ENCODE assay signal across 21 mouse cellular contexts in the genomic region with DNA sequence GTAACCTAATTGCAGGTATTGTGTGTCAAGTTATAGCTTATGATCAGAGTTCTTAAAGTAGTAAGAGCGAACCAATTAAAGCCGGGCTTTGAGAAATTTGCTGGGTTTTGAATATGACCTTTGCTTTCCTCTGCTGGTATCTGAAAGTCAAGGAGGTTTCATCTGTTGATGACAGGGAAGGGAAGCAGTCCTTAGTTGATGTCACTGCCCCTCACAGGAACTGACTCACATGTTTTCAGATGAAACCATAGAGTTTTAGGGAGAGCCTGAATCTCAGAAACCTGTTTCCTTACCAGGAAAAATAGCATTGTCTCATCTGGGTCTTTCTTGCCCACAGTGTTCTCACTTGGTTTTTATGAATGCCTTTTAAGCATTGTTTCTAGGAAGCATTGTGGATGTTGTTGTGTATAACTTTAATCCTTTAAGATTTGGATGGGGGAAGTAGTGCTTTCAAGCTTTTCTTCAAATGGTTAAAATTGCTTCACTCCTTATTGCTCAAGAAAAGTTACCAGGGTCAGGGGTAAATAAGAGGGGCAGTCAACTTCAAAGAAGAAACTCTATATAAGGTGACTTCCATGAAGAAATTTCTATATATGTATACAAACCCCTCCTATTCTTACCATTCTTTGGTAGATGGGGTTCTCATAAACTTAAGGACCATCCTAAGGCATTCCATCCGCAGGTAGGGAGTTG.
"Had no signal": no experiment of that assay in that cellular context is flagged by ENCODE, and none has a peak within 500 bp of the region (broad histone marks: within the 10 kb centered on the region; RNA-seq: fewer than 3 reads in every experiment).

No protein-coding gene starts in this region.

- H3K27ac ChIP-seq: liver, embryonic 12.5 days; liver, embryonic 14.5 days; midbrain, embryonic 12.5 days; neural tube, embryonic 13.5 days; neural tube, embryonic 15.5 days; stomach, embryonic 15.5 days; stomach, postnatal 0 days had no signal

- H3K4me1 ChIP-seq: liver, embryonic 12.5 days; midbrain, embryonic 12.5 days; neural tube, embryonic 13.5 days; neural tube, embryonic 15.5 days; stomach, embryonic 15.5 days had no signal

- H3K4me3 ChIP-seq: liver, embryonic 12.5 days; megakaryocyte, embryonic 14.5 days; midbrain, embryonic 12.5 days; myocyte; neural tube, embryonic 13.5 days; neural tube, embryonic 15.5 days; stomach, embryonic 15.5 days had no signal

- H3K36me3 ChIP-seq: liver, embryonic 12.5 days; midbrain, embryonic 12.5 days; neural tube, embryonic 13.5 days; neural tube, embryonic 15.5 days; stomach, embryonic 15.5 days had no signal

- DNase-seq: lung, adult 18-20 months; lung, embryonic 14.5 days; lung, postnatal 10 days; lung, postnatal 4 days; midbrain, embryonic 14.5 days; retina, postnatal 1 day; right cerebral cortex, adult 18-20 months; right cerebral cortex, postnatal 25 days; thymus, adult 2 months; thymus, postnatal 25 days; thymus, postnatal 4 days had no signal

- ATAC-seq: liver, embryonic 12.5 days; midbrain, embryonic 16.5 days had no signal
